Mouse (Mus musculus) liver, embryonic 14.5 days (tissue): ENCODE measurements around the gene Ppp1r14a. TPM values are rescaled to one million over a fixed set of nuclear protein-coding genes. Genes with fewer than 3 reads are reported as not detected.

Source experiments
- ATAC-seq: fragments of 200-750 bp; cut with Nextera tagmentation; 2 replicates; pipeline ENCODE4 v1.8.0; 2017; ENCODE audit warnings: moderate number of reproducible peaks, mild to moderate bottlenecking, moderate library complexity; ENCODE audit not compliant: insufficient read depth
- DNase-seq, 3 experiments: peaks; one replicate each; pipeline ENCODE4 v3.0.0-alpha.2; 2012 to 2013; ENCODE audit warnings: low read depth in 3 of 3, low spot score in 3 of 3
- H3K27ac ChIP-seq: fragments of 300-500 bp; sonication (generic); 2 replicates; pipeline ENCODE4 v1.5.1; 2014; ENCODE audit warnings: moderate library complexity, mild to moderate bottlenecking, control low read depth, inconsistent platforms
- H3K27me3 ChIP-seq: fragments of 300-500 bp; sonication (generic); 2 replicates; pipeline ENCODE4 v1.6.1; 2014; ENCODE audit warnings: mild to moderate bottlenecking, low read length, moderate library complexity; ENCODE audit not compliant: control insufficient read depth, insufficient read depth
- H3K36me3 ChIP-seq: fragments of 300-500 bp; sonication (generic); replicated peaks from 2 replicates; pipeline ENCODE4 v1.6.1; 2014; ENCODE audit warnings: low read depth; ENCODE audit not compliant: control insufficient read depth, insufficient read depth
- H3K4me1 ChIP-seq, 2 experiments: fragments of 200-500 bp in 1 of 2; fragments of 300-500 bp in 1 of 2; sonication (generic) in 1 of 2; replicated peaks; 2 replicates each; pipeline ENCODE4 v1.6.1; 2012 to 2014; ENCODE audit warnings: antibody characterized with exemption in 1 of 2, inconsistent platforms in 1 of 2, low read length in 1 of 2; ENCODE audit not compliant: control insufficient read depth in 2 of 2, insufficient read depth in 2 of 2
- H3K4me2 ChIP-seq: fragments of 300-500 bp; sonication (generic); 2 replicates; pipeline ENCODE4 v1.6.1; 2014; ENCODE audit warnings: low read depth, mild to moderate bottlenecking, control low read depth, moderate library complexity
- H3K4me3 ChIP-seq, 2 experiments: fragments of 200-500 bp in 1 of 2; fragments of 300-500 bp in 1 of 2; sonication (generic) in 1 of 2; 2 replicates each; pipeline ENCODE4 v1.5.1; 2012 to 2014; ENCODE audit warnings: low read depth in 2 of 2, low read length in 2 of 2, mild to moderate bottlenecking in 2 of 2, control low read depth in 1 of 2, inconsistent platforms in 1 of 2, moderate library complexity in 1 of 2; ENCODE audit not compliant: insufficient read depth in 1 of 2
- H3K9ac ChIP-seq: fragments of 300-500 bp; sonication (generic); replicated peaks from 2 replicates; pipeline ENCODE4 v1.6.1; 2014; ENCODE audit warnings: mild to moderate bottlenecking, control low read depth, moderate library complexity
- H3K9me3 ChIP-seq: fragments of 300-500 bp; sonication (generic); 2 replicates; pipeline ENCODE4 v1.6.1; 2016; ENCODE audit warnings: low read length, mixed read lengths; ENCODE audit not compliant: control insufficient read depth
- CTCF ChIP-seq: IDR thresholded peaks from 2 replicates; pipeline ENCODE4 v1.5.1; 2016; ENCODE audit warnings: antibody characterized with exemption, low read depth, control low read depth
- EP300 ChIP-seq: IDR thresholded peaks from 2 replicates; pipeline ENCODE4 v1.6.1; 2016; ENCODE audit warnings: antibody characterized with exemption, low read depth
- WGBS: fragments of 180-500 bp; shearing (Covaris S2); extraction: QIAGEN DNeasy Blood & Tissue Kit; methylation state at CpG from one replicate; pipeline ENCODE4 v1.1.7; 2014; ENCODE audit not compliant: insufficient replicate concordance; 5-methylcytosine and 5-hydroxymethylcytosine counted together
- polyA plus RNA-seq, 2 experiments: library from polyadenylated mRNA; depleted of rRNA in 1 of 2; stranded (reverse) in 1 of 2; unstranded in 1 of 2; fragments of >200 nt; fragmentation: Nextera tagmentation in 1 of 2; extraction: Ambion mirVana in 1 of 2; gene quantifications; 2 replicates each; pipeline versions ENCODE4 v1.2.1 to v1.2.3; 2012 to 2014

The Ppp1r14a gene
- polyA plus RNA-seq, 2 experiments = 2.3 to 2.5 TPM

GRCm38 (mm10) chr7:29306619-29307018 lies 17.5 kb downstream of the Ppp1r14a start:
- Histone ChIP-seq H3K4me3 (no peak overlapping the region), H3K9ac (no peak overlapping the region), H3K9me3 (no peaks in the 10 kb centered on the region), H3K27ac (no peak overlapping the region), H3K27me3 (peaks cover 56% of the 10 kb centered on the region), H3K4me2 (no peak overlapping the region), H3K4me1 (peaks cover 10 to 20% of the 10 kb centered on the region in 2 experiments), H3K36me3 (no peaks in the 10 kb centered on the region)
- WGBS = 32% methylated on average over 7 of the region's 7 CpGs
- peak in 1 of 3 experiments; percentile 50 for DNase-seq
- TF ChIP-seq CTCF (peak; percentile 56), EP300 (no peak)
- no peak for ATAC-seq

GRCm38 (mm10) chr7:29307350-29308104 lies 18.4 kb downstream of the Ppp1r14a start:
- peak overlapping the region; percentile 92 for H3K4me2 ChIP-seq
- H3K27ac ChIP-seq = no peak overlapping the region
- H3K4me3 ChIP-seq = peak overlapping the region; percentile 49 to 58
- H3K36me3 ChIP-seq = no peaks in the 10 kb centered on the region
- H3K4me1 ChIP-seq = peaks cover 10 to 20% of the 10 kb centered on the region in 2 experiments
- peaks cover 55% of the 10 kb centered on the region for H3K27me3 ChIP-seq
- WGBS = 1% methylated on average over 42 of the region's 42 CpGs
- peak overlapping the region; percentile 31 for H3K9ac ChIP-seq
- TF ChIP-seq EP300 (no peak), CTCF (0 out of 2 replicates have a peak, but pooled peaks have one; percentile 4)
- H3K9me3 ChIP-seq = no peaks in the 10 kb centered on the region
- DNase-seq = peak; percentile 60 to 66 (median 61)
- ATAC-seq = peak; percentile 81

GRCm38 (mm10) chr7:29309221-29309721 lies 20.2 kb downstream of the Ppp1r14a start:
- Histone ChIP-seq H3K27ac (no peak overlapping the region), H3K4me3 (peak overlapping the region; percentile 36 to 55), H3K27me3 (peaks cover 38% of the 10 kb centered on the region), H3K4me2 (peak overlapping the region; percentile 92), H3K9me3 (no peaks in the 10 kb centered on the region), H3K9ac (peak overlapping the region; percentile 50), H3K36me3 (no peaks in the 10 kb centered on the region), H3K4me1 (peaks cover 10 to 20% of the 10 kb centered on the region in 2 experiments)
- TF ChIP-seq CTCF (no peak), EP300 (no peak)
- ATAC-seq (no peak), DNase-seq (no peak)
- WGBS = under 1% methylated on average over 31 of the region's 36 CpGs

GRCm38 (mm10) chr7:29309749-29310148 lies 20.6 kb downstream of the Ppp1r14a start:
- ATAC-seq = no peak
- H3K9ac ChIP-seq = peak overlapping the region; percentile 50
- no peak for DNase-seq
- H3K4me3 ChIP-seq = peak overlapping the region; percentile 36 to 55
- WGBS = 2% methylated on average over 5 of the region's 5 CpGs
- H3K27me3 ChIP-seq = peaks cover 34% of the 10 kb centered on the region
- H3K4me1 ChIP-seq = peaks cover 10 to 20% of the 10 kb centered on the region in 2 experiments
- no peak overlapping the region for H3K27ac ChIP-seq
- no peaks in the 10 kb centered on the region for H3K36me3 ChIP-seq
- TF ChIP-seq CTCF (no peak), EP300 (no peak)
- peak overlapping the region; percentile 92 for H3K4me2 ChIP-seq
- no peaks in the 10 kb centered on the region for H3K9me3 ChIP-seq

GRCm38 (mm10) chr7:29313051-29313450 lies 23.9 kb downstream of the Ppp1r14a start:
- no peak overlapping the region for H3K27ac ChIP-seq
- no peaks in the 10 kb centered on the region for H3K36me3 ChIP-seq
- H3K9ac ChIP-seq = no peak overlapping the region
- 30% methylated on average over 9 of the region's 9 CpGs for WGBS
- DNase-seq = no peak
- no peak overlapping the region for H3K4me3 ChIP-seq
- H3K9me3 ChIP-seq = no peaks in the 10 kb centered on the region
- TF ChIP-seq EP300 (no peak), CTCF (no peak)
- H3K4me2 ChIP-seq = no peak overlapping the region
- H3K27me3 ChIP-seq = peaks cover 17% of the 10 kb centered on the region
- peaks cover 5 to 20% of the 10 kb centered on the region in 2 experiments for H3K4me1 ChIP-seq
- ATAC-seq = no peak
